In the genomic region with DNA sequence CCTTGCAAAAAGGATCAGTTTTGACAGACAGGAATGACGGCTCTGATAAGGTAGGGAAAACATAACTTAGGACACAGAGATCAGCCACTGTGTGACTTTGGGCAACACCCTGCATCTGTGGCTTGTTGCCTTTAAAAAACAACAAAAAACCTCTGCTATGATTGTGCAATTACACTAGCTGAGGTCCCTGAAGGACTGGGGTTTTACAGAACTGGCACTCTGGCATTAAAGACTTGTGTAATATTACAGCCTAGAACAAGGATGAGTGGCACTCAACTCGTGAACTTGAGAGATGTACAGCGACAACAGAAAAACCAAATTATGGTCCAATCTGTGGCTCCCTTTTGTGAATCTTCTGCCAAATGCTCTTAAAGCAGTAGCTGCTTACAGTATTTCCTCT, we compare ENCODE assay signal across 10 mouse cellular contexts. TPM values are rescaled to one million over a fixed set of nuclear protein-coding genes. Genes with fewer than 3 reads are reported as not detected.
DNase-seq lines count a peak whose midpoint lies in the region; ATAC-seq and TF ChIP-seq lines count a peak whose summit lies in the region.
"Had no signal": no experiment of that assay in that cellular context is flagged by ENCODE, and none has a peak within 500 bp of the region (broad histone marks: within the 10 kb centered on the region; RNA-seq: fewer than 3 reads in every experiment).

No protein-coding gene starts in this region.

- no peak overlapping the region for H3K4me2 ChIP-seq in kidney, postnatal 0 days (ENCODE audit: low read length)

- no peak for DNase-seq in kidney, postnatal 0 days (ENCODE audit: low spot score)
- no peak for DNase-seq in kidney, postnatal 25 days
- no peak for DNase-seq in testis, postnatal 10 days (ENCODE audit: low spot score)
- no peak for DNase-seq in thymus, postnatal 4 days
- DNase-seq in urinary bladder, postnatal 4 days (ENCODE audit: low spot score in 2 of 2): no peak
- DNase-seq: right cerebral cortex, adult 18-20 months had no signal

- no peaks in the 10 kb centered on the region for H3K9me3 ChIP-seq in kidney, postnatal 0 days (replicated peaks; ENCODE audit: low read length)

- H3K9ac ChIP-seq in kidney, postnatal 0 days (ENCODE audit: low read depth, low read length): no peak overlapping the region
- H3K9ac ChIP-seq: liver, embryonic 14.5 days had no signal

- 72% methylated on average over 3 of the region's 3 CpGs for WGBS in kidney, postnatal 0 days
- 68% methylated on average over 3 of the region's 3 CpGs for WGBS in small intestine, adult 2 months

- H3K4me3 ChIP-seq in kidney, postnatal 0 days (replicated peaks; ENCODE audit: low read depth, low read length): no peak overlapping the region
- peak overlapping the region; percentile 66 for H3K4me3 ChIP-seq in testis, adult 2 months (ENCODE audit: control insufficient read depth, low read depth, low read length)
- no peak overlapping the region for H3K4me3 ChIP-seq in small intestine, adult 2 months (ENCODE audit: low read depth, low read length)

- no peak for ATAC-seq in kidney, postnatal 0 days (replicated peaks; ENCODE audit: low FRiP score, low read depth)
- peak; percentile 68 for ATAC-seq in granulocyte monocyte progenitor cell, adult 5-6 weeks (replicated peaks; ENCODE audit: poor library complexity, severe bottlenecking)

- TF ChIP-seq CTCF in kidney, postnatal 0 days (IDR thresholded peaks at IDR 0.05; ENCODE audit: low read depth): no peak
- TF ChIP-seq CTCF in testis, adult 2 months (IDR thresholded peaks at IDR 0.05; ENCODE audit: control insufficient read depth, insufficient read depth, insufficient replicate concordance, low read depth, low read length): no peak
- no peak for TF ChIP-seq CTCF in small intestine, adult 2 months (IDR thresholded peaks at IDR 0.05; ENCODE audit: extremely low read depth, insufficient read length, insufficient replicate concordance, low read depth, low read length)

- peaks cover 48% of the 10 kb centered on the region for H3K36me3 ChIP-seq in kidney, postnatal 0 days (ENCODE audit: insufficient read depth, low read length)
- no peaks in the 10 kb centered on the region; the same call in 1 of the 2 replicates for H3K36me3 ChIP-seq in testis, adult 2 months (ENCODE audit: control insufficient read depth, insufficient read depth, low read length)
- H3K36me3 ChIP-seq in small intestine, adult 2 months (ENCODE audit: control insufficient read depth, insufficient read depth, low read length): peaks cover 63% of the 10 kb centered on the region

- H3K4me1 ChIP-seq in kidney, postnatal 0 days (replicated peaks; ENCODE audit: insufficient read depth, low read length): no peaks in the 10 kb centered on the region; the same call in 1 of the 2 replicates
- H3K4me1 ChIP-seq in testis, adult 2 months (ENCODE audit: control insufficient read depth, insufficient read depth, low read length): peaks cover 2% of the 10 kb centered on the region
- peaks cover 4% of the 10 kb centered on the region; the same call in 1 of the 2 replicates for H3K4me1 ChIP-seq in small intestine, adult 2 months (ENCODE audit: control insufficient read depth, insufficient read depth, insufficient read length, low read length)

- TF ChIP-seq POLR2A in testis, adult 2 months (IDR thresholded peaks at IDR 0.05; ENCODE audit: control insufficient read depth, low read depth, low read length): no peak
- TF ChIP-seq POLR2A in small intestine, adult 2 months (IDR thresholded peaks at IDR 0.05; ENCODE audit: low read depth, low read length): no peak

- H3K27me3 ChIP-seq in kidney, postnatal 0 days (ENCODE audit: insufficient read depth, low read length): no peaks in the 10 kb centered on the region
- H3K27me3 ChIP-seq in testis, adult 2 months (ENCODE audit: control insufficient read depth, insufficient read depth, low read length): no peaks in the 10 kb centered on the region
- H3K27me3 ChIP-seq in small intestine, adult 2 months (ENCODE audit: control insufficient read depth, insufficient read depth, low read length): no peaks in the 10 kb centered on the region

- H3K27ac ChIP-seq in kidney, postnatal 0 days: peak overlapping the region; percentile 34; the same call in 1 of the 2 replicates
- no peak overlapping the region for H3K27ac ChIP-seq in testis, adult 2 months (ENCODE audit: control insufficient read depth, insufficient read depth, low read depth, low read length)
- peak overlapping the region; percentile 30; the same call in 1 of the 2 replicates for H3K27ac ChIP-seq in small intestine, adult 2 months (ENCODE audit: insufficient read depth, low read depth, low read length)

RNA-seq across cellular contexts. Expression of gene Rpl27a, which starts 5.8 kb away (rescaled TPM):
- 156 and 166 TPM in 2 replicates for polyA plus RNA-seq in kidney, postnatal 0 days (2015; fragmentation: Nextera tagmentation; extraction: Ambion mirVana)
- 185 and 223 TPM in 2 replicates for polyA plus RNA-seq in testis, adult 2 months (2012; rRNA removed)
- 686 and 801 TPM in 2 replicates for total RNA-seq in granulocyte monocyte progenitor cell, adult 5-6 weeks (2014; fragmentation: Nextera tagmentation)
- 939 and 1,342 TPM in 2 replicates for total RNA-seq in granulocyte monocyte progenitor cell, adult 5-6 weeks (2017)
- 232 and 339 TPM in 2 replicates for polyA plus RNA-seq in small intestine, adult 2 months (2012; rRNA removed)

RNA-seq across cellular contexts. Expression of gene Trim66, which starts 16.8 kb away (rescaled TPM):
- 0.05 TPM in 1 of 2 replicates, not detected in the other for polyA plus RNA-seq in kidney, postnatal 0 days (2015; fragmentation: Nextera tagmentation; extraction: Ambion mirVana)
- 20.6 and 25.6 TPM in 2 replicates for polyA plus RNA-seq in testis, adult 2 months (2012; rRNA removed)
- 0.11 TPM in 1 of 2 replicates, not detected in the other for total RNA-seq in granulocyte monocyte progenitor cell, adult 5-6 weeks (2014; fragmentation: Nextera tagmentation)
- 0.09 TPM in 1 of 2 replicates, not detected in the other for total RNA-seq in granulocyte monocyte progenitor cell, adult 5-6 weeks (2017)
- polyA plus RNA-seq in small intestine, adult 2 months (2012; rRNA removed): 0.03 TPM in 1 of 2 replicates, not detected in the other

Comparison
In these comparisons a context has a peak if more than half of its experiments do, and no peak if none do; other contexts are left out.
1. RNA of gene Trim66, which starts 16.8 kb away (polyA plus RNA-seq): 20.6 to 25.6 TPM in testis, adult 2 months; 0.05 TPM in kidney, postnatal 0 days and 0.03 TPM in small intestine, adult 2 months; every median in the first group is over 10 times any median in the second.